Mouse (Mus musculus) testis, adult 2 months (tissue): ENCODE measurements around the gene Hsp90ab1. TPM values are rescaled to one million over a fixed set of nuclear protein-coding genes. Genes with fewer than 3 reads are reported as not detected.

Experiments
- H3K27ac ChIP-seq: fragments of 200-500 bp; 2 replicates; pipeline ENCODE4 v1.5.1; 2012; ENCODE audit warnings: low read depth, low read length; ENCODE audit not compliant: control insufficient read depth, insufficient read depth
- H3K27me3 ChIP-seq: fragments of 200-500 bp; 2 replicates; pipeline ENCODE4 v1.6.1; 2012; ENCODE audit warnings: mild to moderate bottlenecking, low read length, moderate library complexity; ENCODE audit not compliant: control insufficient read depth, insufficient read depth
- H3K36me3 ChIP-seq: fragments of 200-500 bp; 2 replicates; pipeline ENCODE4 v1.6.1; 2012; ENCODE audit warnings: mild to moderate bottlenecking, low read length; ENCODE audit not compliant: control insufficient read depth, insufficient read depth
- H3K4me1 ChIP-seq: fragments of 200-500 bp; 2 replicates; pipeline ENCODE4 v1.6.1; 2012; ENCODE audit warnings: low read length; ENCODE audit not compliant: control insufficient read depth, insufficient read depth
- H3K4me3 ChIP-seq: fragments of 200-500 bp; 2 replicates; pipeline ENCODE4 v1.5.1; 2012; ENCODE audit warnings: low read depth, mild to moderate bottlenecking, low read length, moderate library complexity, mixed read lengths; ENCODE audit not compliant: control insufficient read depth
- CTCF ChIP-seq: fragments of 200-500 bp; IDR thresholded peaks from 2 replicates; pipeline ENCODE4 v1.5.1; 2012; ENCODE audit warnings: low read depth, mild to moderate bottlenecking, inconsistent platforms, low read length, moderate library complexity; ENCODE audit not compliant: control insufficient read depth, insufficient read depth, insufficient replicate concordance
- POLR2A ChIP-seq: fragments of 200-500 bp; IDR thresholded peaks from 2 replicates; pipeline ENCODE4 v1.6.1; 2012; ENCODE audit warnings: low read depth, mild to moderate bottlenecking, inconsistent platforms, low read length, moderate library complexity; ENCODE audit not compliant: control insufficient read depth
- polyA plus RNA-seq: library from polyadenylated mRNA; depleted of rRNA; stranded (reverse); fragments of >200 nt; gene quantifications from 2 replicates; pipeline ENCODE4 v1.2.3, GENCODE M21; 2012; rRNA removed

Hsp90ab1 gene
- 99.1 and 109 TPM in 2 replicates for polyA plus RNA-seq

DNA sequence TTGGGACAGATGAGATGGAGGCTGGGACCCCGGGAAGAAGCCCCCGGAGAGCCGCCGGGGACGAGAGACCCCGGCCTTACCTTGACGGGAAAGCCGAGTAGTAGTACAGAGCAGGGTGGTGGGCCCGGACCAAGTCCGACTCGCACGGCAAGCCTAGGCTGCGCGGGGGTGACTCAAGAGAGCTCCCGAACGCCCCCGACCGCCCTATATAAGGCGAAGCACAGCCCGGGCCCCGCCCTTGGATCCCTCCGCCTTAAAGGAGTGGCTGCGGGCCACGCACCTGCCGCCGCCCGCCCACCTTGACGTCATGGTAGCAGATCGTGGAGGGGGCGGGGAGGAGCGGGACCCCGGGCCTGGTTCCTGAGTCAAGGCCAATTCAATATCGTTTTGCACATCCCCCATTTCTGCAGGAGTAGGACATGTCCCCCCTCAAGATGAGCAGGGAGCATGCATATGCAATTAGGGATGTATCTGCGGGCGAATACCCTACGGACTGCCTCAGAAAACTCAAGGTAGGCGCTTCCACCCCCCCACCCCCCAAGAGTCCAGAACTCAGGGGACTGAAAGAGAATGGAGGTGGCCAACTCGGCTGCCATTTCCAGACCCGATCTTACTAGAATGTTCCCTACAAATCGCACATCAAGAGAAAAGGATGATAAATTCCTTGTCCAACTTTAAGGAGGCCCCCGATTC lies at the start of gene Hsp90ab1:
Gene Hsp90ab1, minus strand, starts transcription at position 185 of the 693 bp plus-strand sequence.
- no peaks in the 10 kb centered on the region for H3K27me3 ChIP-seq
- H3K4me3 ChIP-seq, result peak within 1 kb of the TSS; percentile 90
- peak within 1 kb of the TSS; percentile 98 for H3K27ac ChIP-seq
- peaks cover 4% of the 10 kb centered on the region for H3K36me3 ChIP-seq
- TF ChIP-seq CTCF (no peak), POLR2A (peak; percentile 99)
- H3K4me1 ChIP-seq, result peaks cover 11% of the 10 kb centered on the region

DNA sequence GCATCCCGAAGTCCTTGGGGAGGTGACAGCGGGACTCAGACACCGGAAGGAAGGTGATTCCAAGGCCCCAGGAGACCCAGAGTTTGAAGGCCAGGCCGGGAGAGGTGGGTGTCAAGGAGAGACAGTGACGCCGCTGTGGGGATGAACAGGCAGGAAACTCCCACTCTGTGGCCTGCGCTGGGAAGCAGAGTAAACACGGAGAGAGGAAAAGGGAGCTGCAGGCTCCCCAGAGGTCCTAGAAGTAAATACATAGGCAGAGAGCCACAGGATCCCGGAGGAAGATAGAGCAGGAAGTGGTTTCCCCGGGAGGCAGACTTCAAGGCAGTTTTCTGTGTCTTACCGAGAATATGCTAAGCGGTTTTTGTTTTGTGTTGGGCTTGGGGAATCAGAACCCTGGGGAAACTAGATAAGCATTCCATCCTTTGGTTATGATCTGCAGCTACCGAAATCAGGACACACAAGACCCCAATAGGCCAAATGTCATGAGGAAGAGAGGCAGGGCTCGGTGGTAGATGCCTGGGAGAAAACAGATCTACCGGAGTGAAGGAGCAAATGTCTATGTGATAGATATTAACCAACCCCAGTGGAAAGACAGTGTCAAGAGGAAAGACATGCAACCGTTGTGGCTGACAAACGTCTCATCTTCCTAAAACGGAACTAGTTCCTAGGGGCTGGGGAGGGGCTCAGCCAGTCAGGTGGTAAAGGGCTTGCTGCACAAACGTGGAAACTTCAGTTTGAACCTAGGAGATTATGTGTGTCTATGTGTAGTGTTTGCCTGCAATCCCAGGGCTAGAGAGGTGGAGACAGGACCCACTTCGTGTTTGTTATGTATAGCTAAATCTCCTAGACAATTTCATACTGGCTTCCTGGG lies 46.5 kb upstream of the Hsp90ab1 start:
- H3K4me3 ChIP-seq, result peak overlapping the region; percentile 44
- H3K27ac ChIP-seq, result peak overlapping the region; percentile 44
- no peaks in the 10 kb centered on the region for H3K36me3 ChIP-seq
- no peaks in the 10 kb centered on the region for H3K27me3 ChIP-seq
- H3K4me1 ChIP-seq, result peaks cover 14% of the 10 kb centered on the region
- TF ChIP-seq CTCF (no peak), POLR2A (no peak)

- Histone ChIP-seq H3K4me3 (peak overlapping the region; percentile 44), H3K4me1 (peaks cover 14% of the 10 kb centered on the region), H3K36me3 (no peaks in the 10 kb centered on the region), H3K27ac (peak overlapping the region; percentile 44; the same call in 1 of the 2 replicates), H3K27me3 (no peaks in the 10 kb centered on the region)
- TF ChIP-seq POLR2A, result no peak
Measured at GRCm38 (mm10) chr17:45618941-45619385, 45.9 kb upstream of the Hsp90ab1 start.

DNA sequence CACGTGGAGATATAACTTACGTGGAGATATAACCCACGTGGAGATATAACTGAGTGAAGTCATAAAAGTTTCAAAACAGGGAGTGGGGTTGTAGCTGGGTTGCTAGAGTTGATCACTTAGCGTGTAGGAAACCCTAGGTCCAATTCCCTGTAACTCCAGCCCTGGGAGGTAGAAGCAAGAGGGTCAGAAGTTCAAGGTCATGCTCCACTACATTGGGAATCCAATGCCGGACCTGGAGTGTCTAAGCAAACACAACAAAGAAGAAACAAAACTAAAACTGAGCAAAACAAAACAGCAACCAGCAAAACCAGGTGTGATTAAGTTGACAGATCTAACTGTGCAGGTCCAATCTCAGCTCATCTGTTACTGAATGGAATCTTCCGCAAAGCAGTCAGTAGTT lies 44.6 kb upstream of the Hsp90ab1 start:
- TF ChIP-seq POLR2A, result no peak
- TF ChIP-seq CTCF, result no peak
- Histone ChIP-seq H3K27me3 (no peaks in the 10 kb centered on the region), H3K27ac (no peak overlapping the region)

GRCm38 (mm10) chr17:45616679-45617078 lies 43.6 kb upstream of the Hsp90ab1 start:
- Histone ChIP-seq H3K4me1 (peaks cover 14% of the 10 kb centered on the region), H3K4me3 (no peak overlapping the region), H3K36me3 (no peaks in the 10 kb centered on the region), H3K27me3 (no peaks in the 10 kb centered on the region), H3K27ac (no peak overlapping the region)
- no peak for TF ChIP-seq CTCF
- no peak for TF ChIP-seq POLR2A

More for the DNA sequence above, 44.6 kb upstream of the Hsp90ab1 start:
- no peaks in the 10 kb centered on the region for H3K36me3 ChIP-seq
- peaks cover 14% of the 10 kb centered on the region for H3K4me1 ChIP-seq
- H3K4me3 ChIP-seq, result no peak overlapping the region

- Histone ChIP-seq H3K4me3 (no peak overlapping the region), H3K4me1 (peaks cover 14% of the 10 kb centered on the region), H3K36me3 (no peaks in the 10 kb centered on the region), H3K27me3 (no peaks in the 10 kb centered on the region), H3K27ac (no peak overlapping the region)
- TF ChIP-seq POLR2A, result no peak
- no peak for TF ChIP-seq CTCF
Measured at GRCm38 (mm10) chr17:45616046-45616650, 43.1 kb upstream of the Hsp90ab1 start.

- Histone ChIP-seq H3K4me1 (peaks cover under 1% of the 10 kb centered on the region; the same call in 1 of the 2 replicates), H3K4me3 (no peak overlapping the region), H3K36me3 (no peaks in the 10 kb centered on the region), H3K27ac (no peak overlapping the region), H3K27me3 (no peaks in the 10 kb centered on the region)
- TF ChIP-seq CTCF, result no peak
- no peak for TF ChIP-seq POLR2A
Measured at GRCm38 (mm10) chr17:45612921-45613320, 39.9 kb upstream of the Hsp90ab1 start.
